Mouse (Mus musculus) embryonic facial prominence, embryonic 13.5 days (tissue): Measurements from ENCODE around the gene Eomes. TPM values are rescaled to one million over a fixed set of nuclear protein-coding genes. Genes with fewer than 3 reads are reported as not detected.

Source experiments
- ATAC-seq: fragments of 200-750 bp; cut with Nextera tagmentation; 2 replicates; pipeline ENCODE4 v1.8.0; 2017; ENCODE audit warnings: low read depth; ENCODE audit not compliant: insufficient number of reproducible peaks, insufficient read depth, low FRiP score, low TSS enrichment
- H3K27ac ChIP-seq: fragments of 300-500 bp; sonication (generic); 2 replicates; pipeline ENCODE4 v1.5.1; 2015; ENCODE audit warnings: moderate library complexity, mild to moderate bottlenecking, inconsistent platforms
- H3K27me3 ChIP-seq: fragments of 300-500 bp; sonication (generic); 2 replicates; pipeline ENCODE4 v1.6.1; 2015; ENCODE audit warnings: mild to moderate bottlenecking, inconsistent platforms
- H3K36me3 ChIP-seq: fragments of 300-500 bp; sonication (generic); 2 replicates; pipeline ENCODE4 v1.6.1; 2015; ENCODE audit warnings: mild to moderate bottlenecking, inconsistent platforms
- H3K4me1 ChIP-seq: fragments of 300-500 bp; sonication (generic); 2 replicates; pipeline ENCODE4 v1.6.1; 2015; ENCODE audit warnings: inconsistent platforms
- H3K4me2 ChIP-seq: fragments of 300-500 bp; sonication (generic); 2 replicates; pipeline ENCODE4 v1.6.1; 2015; ENCODE audit warnings: moderate library complexity, mild to moderate bottlenecking, inconsistent platforms
- H3K4me3 ChIP-seq: fragments of 300-500 bp; sonication (generic); 2 replicates; pipeline ENCODE4 v1.5.1; 2015; ENCODE audit warnings: mild to moderate bottlenecking, inconsistent platforms
- H3K9ac ChIP-seq: fragments of 300-500 bp; sonication (generic); 2 replicates; pipeline ENCODE4 v1.6.1; 2015; ENCODE audit warnings: mild to moderate bottlenecking, inconsistent platforms
- H3K9me3 ChIP-seq: fragments of 300-500 bp; sonication (generic); 2 replicates; pipeline ENCODE4 v1.6.1; 2016; ENCODE audit warnings: inconsistent platforms
- WGBS: fragments of 180-500 bp; shearing (Covaris S2); methylation state at CpG from one replicate; pipeline ENCODE4 v1.1.7; 2015; ENCODE audit warnings: mixed read lengths; 5-methylcytosine and 5-hydroxymethylcytosine counted together
- polyA plus RNA-seq: library from polyadenylated mRNA; unstranded; fragments of >200 nt; fragmentation: Nextera tagmentation; extraction: Ambion mirVana; gene quantifications from 2 replicates; pipeline ENCODE4 v1.2.1, GENCODE M21; 2015

The Eomes gene
- polyA plus RNA-seq, 1 experiment from 2014 or later = 0.20 TPM

- H3K27ac ChIP-seq = no peak overlapping the region
- H3K4me3 ChIP-seq = peak overlapping the region; percentile 46
- H3K4me1 ChIP-seq = peaks cover 36% of the 10 kb centered on the region
- under 1% methylated on average over 33 of the region's 33 CpGs for WGBS
- H3K9me3 ChIP-seq = no peaks in the 10 kb centered on the region
- H3K9ac ChIP-seq = no peak overlapping the region
- H3K4me2 ChIP-seq = peak overlapping the region; percentile 67
- peaks cover 92% of the 10 kb centered on the region for H3K27me3 ChIP-seq
- H3K36me3 ChIP-seq = no peaks in the 10 kb centered on the region
- no peak for ATAC-seq
These were observed 1.2 kb upstream of the Eomes start for GRCm38 (mm10) chr9:118476766-118477271.

- Histone ChIP-seq H3K36me3 (no peaks in the 10 kb centered on the region), H3K9me3 (no peaks in the 10 kb centered on the region), H3K27ac (no peak overlapping the region), H3K4me2 (peak overlapping the region; percentile 67), H3K9ac (no peak overlapping the region), H3K4me3 (peak overlapping the region; percentile 46), H3K4me1 (peaks cover 36% of the 10 kb centered on the region), H3K27me3 (peaks cover 92% of the 10 kb centered on the region)
- WGBS = under 1% methylated on average over 31 of the region's 31 CpGs
- ATAC-seq = no peak
These were observed 606 bp upstream of the Eomes start for GRCm38 (mm10) chr9:118477281-118477931.

GRCm38 (mm10) chr9:118478458-118478838 is 436 bp downstream of the Eomes start:
- ATAC-seq = no peak
- WGBS = under 1% methylated on average over 28 of the region's 29 CpGs
- Histone ChIP-seq H3K4me2 (peak overlapping the region; percentile 67), H3K27me3 (peaks cover 93% of the 10 kb centered on the region), H3K36me3 (no peaks in the 10 kb centered on the region), H3K9ac (peak overlapping the region; percentile 36; the same call in 1 of the 2 replicates), H3K27ac (no peak overlapping the region), H3K9me3 (no peaks in the 10 kb centered on the region), H3K4me3 (peak overlapping the region; percentile 46), H3K4me1 (peaks cover 36% of the 10 kb centered on the region)

GRCm38 (mm10) chr9:118478839-118479507 is 961 bp downstream of the Eomes start:
- ATAC-seq = no peak
- peaks cover 36% of the 10 kb centered on the region for H3K4me1 ChIP-seq
- H3K36me3 ChIP-seq = no peaks in the 10 kb centered on the region
- peak overlapping the region; percentile 46 for H3K4me3 ChIP-seq
- peaks cover 98% of the 10 kb centered on the region for H3K27me3 ChIP-seq
- peak overlapping the region; percentile 36; the same call in 1 of the 2 replicates for H3K9ac ChIP-seq
- H3K4me2 ChIP-seq = peak overlapping the region; percentile 67
- H3K9me3 ChIP-seq = no peaks in the 10 kb centered on the region
- 1% methylated on average over 84 of the region's 87 CpGs for WGBS
- no peak overlapping the region for H3K27ac ChIP-seq

GRCm38 (mm10) chr9:118479508-118480291 is 1.7 kb downstream of the Eomes start:
- no peak for ATAC-seq
- 3% methylated on average over 23 of the region's 23 CpGs for WGBS
- H3K36me3 ChIP-seq = no peaks in the 10 kb centered on the region
- peak overlapping the region; percentile 46; the same call in 1 of the 2 replicates for H3K4me3 ChIP-seq
- no peak overlapping the region for H3K27ac ChIP-seq
- peaks cover 36% of the 10 kb centered on the region for H3K4me1 ChIP-seq
- peaks cover 100% of the 10 kb centered on the region for H3K27me3 ChIP-seq
- H3K4me2 ChIP-seq = peak overlapping the region; percentile 67
- H3K9me3 ChIP-seq = no peaks in the 10 kb centered on the region
- no peak overlapping the region for H3K9ac ChIP-seq

GRCm38 (mm10) chr9:118480292-118480690 is 2.3 kb downstream of the Eomes start:
- ATAC-seq = no peak
- H3K4me3 ChIP-seq = no peak overlapping the region

GRCm38 (mm10) chr9:118482210-118482609 is 4.2 kb downstream of the Eomes start:
- Histone ChIP-seq H3K4me1 (peaks cover 30% of the 10 kb centered on the region), H3K4me2 (no peak overlapping the region), H3K27ac (no peak overlapping the region), H3K9me3 (no peaks in the 10 kb centered on the region), H3K4me3 (no peak overlapping the region), H3K36me3 (no peaks in the 10 kb centered on the region), H3K27me3 (peaks cover 100% of the 10 kb centered on the region), H3K9ac (no peak overlapping the region)
- ATAC-seq = no peak
- 72% methylated on average over 10 of the region's 10 CpGs for WGBS

More at GRCm38 (mm10) chr9:118480292-118480690, 2.3 kb downstream of the Eomes start:
- Histone ChIP-seq H3K9ac (no peak overlapping the region), H3K4me1 (peaks cover 36% of the 10 kb centered on the region), H3K36me3 (no peaks in the 10 kb centered on the region), H3K4me2 (no peak overlapping the region), H3K27me3 (peaks cover 100% of the 10 kb centered on the region), H3K9me3 (no peaks in the 10 kb centered on the region), H3K27ac (no peak overlapping the region)
- WGBS = 3% methylated on average over 14 of the region's 14 CpGs

- H3K4me3 ChIP-seq = peak overlapping the region; percentile 13; the same call in 1 of the 2 replicates
- H3K36me3 ChIP-seq = no peaks in the 10 kb centered on the region
- WGBS = under 1% methylated on average over 32 of the region's 32 CpGs
- H3K9me3 ChIP-seq = no peaks in the 10 kb centered on the region
- peaks cover 27% of the 10 kb centered on the region for H3K4me1 ChIP-seq
- no peak overlapping the region for H3K9ac ChIP-seq
- peaks cover 92% of the 10 kb centered on the region for H3K27me3 ChIP-seq
- no peak overlapping the region for H3K4me2 ChIP-seq
- H3K27ac ChIP-seq = no peak overlapping the region
- no peak for ATAC-seq
These were observed 8.5 kb downstream of the Eomes start for GRCm38 (mm10) chr9:118486361-118487095.

GRCm38 (mm10) chr9:118487096-118487395 is 9.0 kb downstream of the Eomes start:
- Histone ChIP-seq H3K27ac (no peak overlapping the region), H3K9ac (no peak overlapping the region), H3K9me3 (no peaks in the 10 kb centered on the region), H3K36me3 (no peaks in the 10 kb centered on the region), H3K27me3 (peaks cover 92% of the 10 kb centered on the region), H3K4me1 (peaks cover 27% of the 10 kb centered on the region), H3K4me2 (no peak overlapping the region), H3K4me3 (peak overlapping the region; percentile 13; the same call in 1 of the 2 replicates)
- ATAC-seq = no peak
- 2% methylated on average over 9 of the region's 9 CpGs for WGBS

GRCm38 (mm10) chr9:118487636-118488035 is 9.6 kb downstream of the Eomes start:
- Histone ChIP-seq H3K9me3 (no peaks in the 10 kb centered on the region), H3K4me1 (peaks cover 27% of the 10 kb centered on the region), H3K36me3 (no peaks in the 10 kb centered on the region), H3K27me3 (peaks cover 92% of the 10 kb centered on the region), H3K9ac (no peak overlapping the region), H3K4me2 (peak overlapping the region; percentile 64), H3K4me3 (peak overlapping the region; percentile 35), H3K27ac (no peak overlapping the region)
- WGBS = under 1% methylated on average over 22 of the region's 22 CpGs
- ATAC-seq = no peak
